Mouse (Mus musculus) liver, adult 2 months (tissue): Measurements from ENCODE around the gene Arhgef11. TPM values are rescaled to one million over a fixed set of nuclear protein-coding genes. Genes with fewer than 3 reads are reported as not detected.

ENCODE experiments used
- DNase-seq: peaks from one replicate; pipeline ENCODE4 v3.0.0-alpha.2; 2011; ENCODE audit warnings: low read depth, low spot score; ENCODE audit errors: extremely low read depth
- H3K27ac ChIP-seq: fragments of 200-500 bp; replicated peaks from 2 replicates; pipeline ENCODE4 v1.5.1; 2012; ENCODE audit warnings: low read depth, mild to moderate bottlenecking, control low read depth, inconsistent platforms, low read length; ENCODE audit not compliant: insufficient read depth
- H3K27me3 ChIP-seq: fragments of 200-500 bp; 2 replicates; pipeline ENCODE4 v1.6.1; 2012; ENCODE audit warnings: mild to moderate bottlenecking, moderate library complexity, low read length, inconsistent platforms; ENCODE audit not compliant: control insufficient read depth, insufficient read depth
- H3K36me3 ChIP-seq: fragments of 200-500 bp; 2 replicates; pipeline ENCODE4 v1.6.1; 2012; ENCODE audit warnings: low read length, inconsistent platforms; ENCODE audit not compliant: control insufficient read depth, insufficient read depth
- H3K4me1 ChIP-seq: fragments of 200-500 bp; 2 replicates; pipeline ENCODE4 v1.6.1; 2011; ENCODE audit warnings: low read length; ENCODE audit not compliant: control insufficient read depth, insufficient read depth
- H3K4me3 ChIP-seq: fragments of 200-500 bp; 2 replicates; pipeline ENCODE4 v1.5.1; 2011; ENCODE audit warnings: low read depth, mild to moderate bottlenecking, control low read depth, low read length, moderate library complexity; ENCODE audit not compliant: insufficient read depth
- H3K79me2 ChIP-seq: fragments of 200-500 bp; 2 replicates; pipeline ENCODE4 v1.6.1; 2012; ENCODE audit warnings: inconsistent platforms, mild to moderate bottlenecking, low read length, moderate library complexity; ENCODE audit not compliant: control insufficient read depth, insufficient read depth
- H3K9ac ChIP-seq: fragments of 200-500 bp; 2 replicates; pipeline ENCODE4 v1.6.1; 2012; ENCODE audit warnings: low read depth, mild to moderate bottlenecking, control low read depth, inconsistent platforms, low read length
- CTCF ChIP-seq: fragments of 200-500 bp; IDR thresholded peaks from 2 replicates; pipeline ENCODE4 v1.5.1; 2011; ENCODE audit warnings: low read depth, low read length, control low read depth
- POLR2A ChIP-seq: fragments of 200-500 bp; IDR thresholded peaks from 2 replicates; pipeline ENCODE4 v1.6.1; 2011; ENCODE audit warnings: low read length, control low read depth; ENCODE audit not compliant: insufficient read depth; ENCODE audit errors: extremely low read depth
- WGBS: fragments of 180-500 bp; shearing (Covaris S2); methylation state at CpG from one replicate; pipeline ENCODE4 v1.1.7; 2018; 5-methylcytosine and 5-hydroxymethylcytosine counted together
- polyA plus RNA-seq: library from polyadenylated mRNA; depleted of rRNA; stranded (reverse); fragments of >200 nt; gene quantifications from 2 replicates; pipeline ENCODE4 v1.2.3, GENCODE M21; 2012
- total RNA-seq: library from RNA; depleted of rRNA; stranded (reverse); fragments of >200 nt; gene quantifications from 2 replicates; pipeline ENCODE4 v1.2.3, GENCODE M21; 2014

The Arhgef11 gene
- total and polyA plus RNA-seq, 2 experiments: 12.6 to 16.4 TPM

DNA sequence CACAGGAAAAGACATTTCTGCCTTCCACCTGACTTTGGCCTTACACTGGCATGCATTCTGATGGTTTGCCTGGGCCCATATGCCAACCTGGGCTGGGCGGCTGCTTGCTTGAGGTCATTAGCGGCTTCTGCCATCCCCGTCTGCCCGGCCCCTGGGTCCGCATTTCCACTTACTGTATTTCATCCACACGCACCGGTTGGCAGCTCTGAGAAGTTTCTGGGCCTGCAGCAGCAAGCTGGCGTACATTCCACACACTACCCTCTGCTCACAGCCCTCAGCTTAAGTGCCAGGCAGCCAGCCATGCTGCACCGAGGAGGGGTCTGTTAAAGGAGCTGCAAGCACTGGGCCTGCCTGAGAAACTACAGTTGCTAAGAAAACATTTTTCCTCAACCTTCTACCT lies 13.5 kb downstream of the Arhgef11 start:
- Histone ChIP-seq H3K9ac (no peak overlapping the region), H3K27me3 (no peaks in the 10 kb centered on the region), H3K4me3 (no peak overlapping the region), H3K79me2 (peaks cover 43% of the 10 kb centered on the region; the same call in 1 of the 2 replicates), H3K27ac (no peak overlapping the region), H3K4me1 (peaks cover 2% of the 10 kb centered on the region; the same call in 1 of the 2 replicates), H3K36me3 (peaks cover 2% of the 10 kb centered on the region; the same call in 1 of the 2 replicates)
- DNase-seq: no peak
- no peak for TF ChIP-seq CTCF
- TF ChIP-seq POLR2A: no peak
- 95% methylated on average over 9 of the region's 9 CpGs for WGBS

DNA sequence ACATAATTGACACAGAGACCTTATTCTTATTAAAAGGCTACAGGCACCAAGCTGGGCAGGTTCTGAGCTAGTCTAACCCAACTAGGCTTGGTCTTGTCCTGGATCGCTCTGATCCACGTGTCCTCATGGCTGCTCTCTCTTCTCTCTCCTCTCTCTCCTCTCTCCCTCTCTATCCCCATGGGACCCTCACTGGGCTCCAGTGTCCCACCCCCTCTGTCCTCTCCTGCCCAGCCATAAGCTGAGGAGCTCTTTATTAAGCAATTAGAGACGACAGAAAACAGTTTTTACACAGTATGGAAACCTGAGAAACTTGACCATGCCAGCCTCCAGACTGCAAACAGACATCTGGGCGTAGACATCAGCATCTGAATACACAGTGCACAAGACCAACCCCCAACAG lies 14.0 kb downstream of the Arhgef11 start:
- no peak overlapping the region for H3K27ac ChIP-seq
- peaks cover 2% of the 10 kb centered on the region; the same call in 1 of the 2 replicates for H3K36me3 ChIP-seq
- no peak for DNase-seq
- TF ChIP-seq POLR2A (no peak), CTCF (no peak)
- H3K27me3 ChIP-seq: no peaks in the 10 kb centered on the region
- 90% methylated on average over 4 of the region's 4 CpGs for WGBS
- H3K79me2 ChIP-seq: peaks cover 43% of the 10 kb centered on the region; the same call in 1 of the 2 replicates
- H3K4me3 ChIP-seq: no peak overlapping the region
- no peak overlapping the region for H3K9ac ChIP-seq
- 0 out of 2 replicates have a peak, but pooled peaks cover 2% of the 10 kb centered on the region for H3K4me1 ChIP-seq

- TF ChIP-seq CTCF (no peak), POLR2A (no peak)
- Histone ChIP-seq H3K4me3 (no peak overlapping the region), H3K36me3 (peaks cover 4% of the 10 kb centered on the region; the same call in 1 of the 2 replicates), H3K27me3 (no peaks in the 10 kb centered on the region), H3K79me2 (peaks cover 42% of the 10 kb centered on the region; the same call in 1 of the 2 replicates), H3K27ac (no peak overlapping the region), H3K9ac (no peak overlapping the region), H3K4me1 (no peaks in the 10 kb centered on the region; the same call in none of the 2 replicates)
- DNase-seq: no peak
- 88% methylated on average over 4 of the region's 4 CpGs for WGBS
These were observed 18.2 kb downstream of the Arhgef11 start for GRCm38 (mm10) chr3:87635514-87635913.

GRCm38 (mm10) chr3:87643453-87643852 lies 26.1 kb downstream of the Arhgef11 start:
- Histone ChIP-seq H3K36me3 (peaks cover 2% of the 10 kb centered on the region; the same call in 1 of the 2 replicates), H3K9ac (no peak overlapping the region), H3K4me1 (no peaks in the 10 kb centered on the region; the same call in none of the 2 replicates), H3K27ac (no peak overlapping the region), H3K79me2 (peaks cover 23% of the 10 kb centered on the region), H3K4me3 (no peak overlapping the region), H3K27me3 (no peaks in the 10 kb centered on the region)
- TF ChIP-seq POLR2A (no peak), CTCF (no peak)
- 77% methylated on average over 1 of the region's 1 CpGs for WGBS
- no peak for DNase-seq

- H3K4me3 ChIP-seq: no peak overlapping the region
- H3K9ac ChIP-seq: no peak overlapping the region
- H3K36me3 ChIP-seq: 0 out of 2 replicates have a peak, but pooled peaks cover 2% of the 10 kb centered on the region
- H3K27ac ChIP-seq: no peak overlapping the region
- no peaks in the 10 kb centered on the region for H3K27me3 ChIP-seq
- peaks cover 27% of the 10 kb centered on the region for H3K79me2 ChIP-seq
- H3K4me1 ChIP-seq: no peaks in the 10 kb centered on the region; the same call in 1 of the 2 replicates
- TF ChIP-seq CTCF (no peak), POLR2A (no peak)
- 94% methylated on average over 1 of the region's 1 CpGs for WGBS
- no peak for DNase-seq
These were observed 28.8 kb downstream of the Arhgef11 start for GRCm38 (mm10) chr3:87646174-87646573.

- 92% methylated on average over 3 of the region's 3 CpGs for WGBS
These were observed 31.7 kb downstream of the Arhgef11 start for GRCm38 (mm10) chr3:87649063-87649462.

More at GRCm38 (mm10) chr3:87649063-87649462, 31.7 kb downstream of the Arhgef11 start:
- Histone ChIP-seq H3K36me3 (0 out of 2 replicates have a peak, but pooled peaks cover 2% of the 10 kb centered on the region), H3K4me3 (no peak overlapping the region), H3K79me2 (peaks cover 21% of the 10 kb centered on the region), H3K4me1 (no peaks in the 10 kb centered on the region; the same call in 1 of the 2 replicates), H3K9ac (no peak overlapping the region), H3K27ac (no peak overlapping the region), H3K27me3 (no peaks in the 10 kb centered on the region)
- no peak for DNase-seq
- TF ChIP-seq CTCF: no peak
- no peak for TF ChIP-seq POLR2A
